26 mouse cellular contexts compared by ENCODE assay signal in genomic region chr7:111483896-111484295, GRCm38 (mm10).
A peak's percentile ranks its signal among the peaks of the same experiment; 100 is the strongest.
DNase-seq lines count a peak whose midpoint lies in the region; ATAC-seq and TF ChIP-seq lines count a peak whose summit lies in the region.
"Had no signal": no experiment of that assay in that cellular context is flagged by ENCODE, and none has a peak within 500 bp of the region (broad histone marks: within the 10 kb centered on the region; RNA-seq: fewer than 3 reads in every experiment).

No protein-coding gene starts in this region.

- ATAC-seq in heart, embryonic 13.5 days (ENCODE audit: extremely low read depth, insufficient number of reproducible peaks, low FRiP score, low TSS enrichment) = no peak
- peak; percentile 81 for ATAC-seq in lung, embryonic 14.5 days (ENCODE audit: insufficient read depth)
- ATAC-seq in midbrain, embryonic 16.5 days = no peak
- ATAC-seq: activated CD4-positive, CD25-positive, alpha-beta regulatory T cell, adult 4 months; forebrain, embryonic 15.5 days had no signal

- no peak overlapping the region for H3K4me2 ChIP-seq in heart, embryonic 13.5 days
- no peak overlapping the region for H3K4me2 ChIP-seq in lung, embryonic 14.5 days
- no peak overlapping the region for H3K4me2 ChIP-seq in midbrain, embryonic 16.5 days (ENCODE audit: low read length)
- H3K4me2 ChIP-seq: embryonic facial prominence, embryonic 13.5 days; forebrain, embryonic 12.5 days; forebrain, embryonic 15.5 days; heart, embryonic 12.5 days; hindbrain, embryonic 12.5 days; hindbrain, embryonic 15.5 days had no signal

- no peak overlapping the region for H3K4me3 ChIP-seq in heart, embryonic 13.5 days
- no peak overlapping the region for H3K4me3 ChIP-seq in heart, adult 2 months
- H3K4me3 ChIP-seq in lung, embryonic 14.5 days (ENCODE audit: low read depth, low read length) = no peak overlapping the region
- H3K4me3 ChIP-seq in midbrain, embryonic 16.5 days (ENCODE audit: low read depth, low read length) = no peak overlapping the region
- H3K4me3 ChIP-seq: embryonic facial prominence, embryonic 10.5 days; embryonic facial prominence, embryonic 13.5 days; erythroblast, embryonic 14.5 days; forebrain, embryonic 12.5 days; forebrain, embryonic 15.5 days; heart, embryonic 12.5 days; hindbrain, embryonic 12.5 days; hindbrain, embryonic 15.5 days had no signal

- peaks cover 7% of the 10 kb centered on the region; the same call in 1 of the 2 replicates for H3K4me1 ChIP-seq in heart, embryonic 13.5 days
- H3K4me1 ChIP-seq in heart, adult 2 months (ENCODE audit: control insufficient read depth, insufficient read depth, low read length) = peaks cover 4% of the 10 kb centered on the region
- peaks cover 3% of the 10 kb centered on the region; the same call in 1 of the 2 replicates for H3K4me1 ChIP-seq in lung, embryonic 14.5 days (ENCODE audit: insufficient read depth)
- 0 out of 2 replicates have a peak, but pooled peaks cover 2% of the 10 kb centered on the region for H3K4me1 ChIP-seq in midbrain, embryonic 16.5 days (ENCODE audit: control insufficient read depth, insufficient read depth, low read length)
- H3K4me1 ChIP-seq: forebrain, embryonic 15.5 days; heart, embryonic 12.5 days had no signal

- no peaks in the 10 kb centered on the region for H3K36me3 ChIP-seq in heart, embryonic 13.5 days
- H3K36me3 ChIP-seq in heart, adult 2 months (ENCODE audit: control insufficient read depth, insufficient read depth, low read length) = no peaks in the 10 kb centered on the region
- H3K36me3 ChIP-seq in lung, embryonic 14.5 days (ENCODE audit: insufficient read depth) = no peaks in the 10 kb centered on the region
- H3K36me3 ChIP-seq in midbrain, embryonic 16.5 days (ENCODE audit: control insufficient read depth, insufficient read depth, low read length) = no peaks in the 10 kb centered on the region
- H3K36me3 ChIP-seq: embryonic facial prominence, embryonic 10.5 days; embryonic facial prominence, embryonic 13.5 days; forebrain, embryonic 12.5 days; forebrain, embryonic 15.5 days; heart, embryonic 12.5 days; hindbrain, embryonic 12.5 days; hindbrain, embryonic 15.5 days had no signal

- H3K79me2 ChIP-seq in heart, adult 2 months (replicated peaks; ENCODE audit: control insufficient read depth, insufficient read depth, low read length) = no peaks in the 10 kb centered on the region

- no peak for TF ChIP-seq POLR2A in heart, adult 2 months (IDR thresholded peaks at IDR 0.05; ENCODE audit: insufficient read depth, low read depth, low read length)

- H3K9me3 ChIP-seq in heart, embryonic 13.5 days = no peaks in the 10 kb centered on the region
- no peaks in the 10 kb centered on the region for H3K9me3 ChIP-seq in lung, embryonic 14.5 days (ENCODE audit: low read depth, low read length)
- H3K9me3 ChIP-seq in midbrain, embryonic 16.5 days (replicated peaks; ENCODE audit: control insufficient read depth, low read length, poor library complexity, severe bottlenecking) = no peaks in the 10 kb centered on the region
- H3K9me3 ChIP-seq: embryonic facial prominence, embryonic 10.5 days; embryonic facial prominence, embryonic 13.5 days; forebrain, embryonic 12.5 days; forebrain, embryonic 15.5 days; heart, embryonic 12.5 days; hindbrain, embryonic 12.5 days; hindbrain, embryonic 15.5 days had no signal

- intact Hi-C loops in heart, adult 2 months (cut with DNase I) = no loop called here

- TF ChIP-seq CTCF in heart, adult 2 months (IDR thresholded peaks at IDR 0.05) = no peak
- no peak for TF ChIP-seq CTCF in lung, embryonic 14.5 days (IDR thresholded peaks at IDR 0.05; ENCODE audit: low read depth)

- H3K9ac ChIP-seq in heart, embryonic 13.5 days = no peak overlapping the region
- H3K9ac ChIP-seq in heart, adult 2 months (ENCODE audit: low read depth, low read length) = no peak overlapping the region
- H3K9ac ChIP-seq in lung, embryonic 14.5 days = no peak overlapping the region
- no peak overlapping the region for H3K9ac ChIP-seq in midbrain, embryonic 16.5 days (ENCODE audit: low read depth, low read length)
- H3K9ac ChIP-seq: embryonic facial prominence, embryonic 13.5 days; forebrain, embryonic 12.5 days; forebrain, embryonic 15.5 days; heart, embryonic 12.5 days; hindbrain, embryonic 12.5 days; hindbrain, embryonic 15.5 days had no signal

- peak overlapping the region; percentile 15; the same call in 1 of the 2 replicates for H3K27ac ChIP-seq in heart, embryonic 13.5 days (replicated peaks)
- no peak overlapping the region for H3K27ac ChIP-seq in heart, adult 2 months
- H3K27ac ChIP-seq in lung, embryonic 14.5 days (ENCODE audit: low read depth) = no peak overlapping the region
- H3K27ac ChIP-seq in midbrain, embryonic 16.5 days (ENCODE audit: low read length) = no peak overlapping the region
- H3K27ac ChIP-seq: embryonic facial prominence, embryonic 10.5 days; embryonic facial prominence, embryonic 13.5 days; forebrain, embryonic 12.5 days; forebrain, embryonic 15.5 days; hindbrain, embryonic 12.5 days; hindbrain, embryonic 15.5 days had no signal

- 68% methylated on average over 4 of the region's 4 CpGs for WGBS in heart, embryonic 13.5 days
- 61% methylated on average over 4 of the region's 4 CpGs for WGBS in heart, adult 2 months
- 58% methylated on average over 4 of the region's 4 CpGs for WGBS in lung, embryonic 14.5 days
- WGBS in large intestine, adult 2 months = 32% methylated on average over 4 of the region's 4 CpGs
- WGBS in midbrain, embryonic 16.5 days = 80% methylated on average over 4 of the region's 4 CpGs

- no peaks in the 10 kb centered on the region; the same call in 1 of the 2 replicates for H3K27me3 ChIP-seq in heart, embryonic 13.5 days (replicated peaks)
- no peaks in the 10 kb centered on the region for H3K27me3 ChIP-seq in heart, adult 2 months (ENCODE audit: control insufficient read depth, insufficient read depth, low read length)
- H3K27me3 ChIP-seq in lung, embryonic 14.5 days (ENCODE audit: insufficient read depth, low read length) = no peaks in the 10 kb centered on the region
- H3K27me3 ChIP-seq in midbrain, embryonic 16.5 days (ENCODE audit: control insufficient read depth, insufficient read depth, low read depth, low read length) = no peaks in the 10 kb centered on the region
- H3K27me3 ChIP-seq: embryonic facial prominence, embryonic 13.5 days; forebrain, embryonic 12.5 days; forebrain, embryonic 15.5 days; heart, embryonic 12.5 days; hindbrain, embryonic 15.5 days had no signal

- no peak for TF ChIP-seq EP300 in heart, adult 2 months (IDR thresholded peaks at IDR 0.05; ENCODE audit: insufficient read depth, low read depth, low read length)

- DNase-seq in heart, adult 2 months = no peak
- peak; percentile 89 for DNase-seq in lung, embryonic 14.5 days
- DNase-seq in lung, postnatal 25 days (ENCODE audit: low spot score) = no peak
- DNase-seq in large intestine, adult 2 months (ENCODE audit: low read depth, low spot score) = peak; percentile 28
- DNase-seq in lung, postnatal 14 days = peak; percentile 46
- DNase-seq in retina, embryonic 14.5 days (ENCODE audit: low spot score) = no peak
- DNase-seq: adrenal gland, adult 8-10 months; adrenal gland, postnatal 25 days; cerebellum, adult 11-12 months; cerebellum, adult 8-10 months; cerebellum, postnatal 10 days; cerebellum, postnatal 36 days; embryo, embryonic 11 days; gastrocnemius, postnatal 10 days; gastrocnemius, postnatal 36 days had no signal

Comparison
In these comparisons a context has a peak if more than half of its experiments do, and no peak if none do; other contexts are left out.
1. DNase-seq: peak in lung, embryonic 14.5 days (single experiment), large intestine, adult 2 months (single experiment) and lung, postnatal 14 days (single experiment); none in heart, adult 2 months (0 of 2), lung, postnatal 25 days (single experiment) and retina, embryonic 14.5 days (single experiment).